Mouse (Mus musculus): ENCODE measurements around the gene Zbtb12. TPM values are rescaled to one million over a fixed set of nuclear protein-coding genes. Genes with fewer than 3 reads are reported as not detected.

Zbtb12 gene
- polyA plus RNA-seq, 1 experiment from 2014 or later, result 8.0 TPM

GRCm38 (mm10) chr17:34862416-34863081, 16.7 kb upstream of the Zbtb12 start, which contains the start of gene Cfb:
Gene Cfb, minus strand, starts transcription at chr17:34862518.
- no peak for ATAC-seq
- Histone ChIP-seq H3K9me3 (ENCODE audit: control insufficient read depth, low read length) (no peaks in the 10 kb centered on the region), H3K36me3 (ENCODE audit: control insufficient read depth, insufficient read depth) (no peaks in the 10 kb centered on the region), H3K4me2 (ENCODE audit: low read length) (no peak within 1 kb of the TSS), H3K4me3 (replicated peaks; ENCODE audit: low read length) (no peak within 1 kb of the TSS), H3K27me3 (replicated peaks; ENCODE audit: control insufficient read depth, insufficient read depth, low read length) (no peaks in the 10 kb centered on the region), H3K4me1 (replicated peaks; ENCODE audit: control insufficient read depth, insufficient read depth, low read length) (no peaks in the 10 kb centered on the region), H3K9ac (replicated peaks; ENCODE audit: low read depth, low read length) (no peak within 1 kb of the TSS), H3K27ac (ENCODE audit: low read length) (no peak within 1 kb of the TSS)
- 71% methylated on average over 8 of the region's 8 CpGs for WGBS

- Histone ChIP-seq H3K4me3 (replicated peaks; ENCODE audit: low read length) (no peak overlapping the region), H3K9ac (replicated peaks; ENCODE audit: low read depth, low read length) (no peak overlapping the region), H3K27me3 (replicated peaks; ENCODE audit: control insufficient read depth, insufficient read depth, low read length) (no peaks in the 10 kb centered on the region), H3K36me3 (ENCODE audit: control insufficient read depth, insufficient read depth) (no peaks in the 10 kb centered on the region), H3K4me1 (replicated peaks; ENCODE audit: control insufficient read depth, insufficient read depth, low read length) (no peaks in the 10 kb centered on the region), H3K4me2 (ENCODE audit: low read length) (no peak overlapping the region), H3K27ac (ENCODE audit: low read length) (no peak overlapping the region), H3K9me3 (ENCODE audit: control insufficient read depth, low read length) (no peaks in the 10 kb centered on the region)
- WGBS, result 67% methylated on average over 7 of the region's 7 CpGs
- no peak for ATAC-seq
Measured at GRCm38 (mm10) chr17:34865981-34866380, 13.3 kb upstream of the Zbtb12 start.

GRCm38 (mm10) chr17:34874321-34874720, 5.0 kb upstream of the Zbtb12 start:
- no peaks in the 10 kb centered on the region for H3K36me3 ChIP-seq (ENCODE audit: control insufficient read depth, insufficient read depth)
- no peak overlapping the region for H3K27ac ChIP-seq (ENCODE audit: low read length)
- no peak overlapping the region for H3K4me2 ChIP-seq (ENCODE audit: low read length)
- H3K4me1 ChIP-seq (replicated peaks; ENCODE audit: control insufficient read depth, insufficient read depth, low read length), result no peaks in the 10 kb centered on the region
- no peak for ATAC-seq
- no peak overlapping the region for H3K9ac ChIP-seq (replicated peaks; ENCODE audit: low read depth, low read length)
- no peak overlapping the region for H3K4me3 ChIP-seq (replicated peaks; ENCODE audit: low read length)
- no peaks in the 10 kb centered on the region for H3K9me3 ChIP-seq (ENCODE audit: control insufficient read depth, low read length)
- WGBS, result 90% methylated on average over 6 of the region's 6 CpGs
- H3K27me3 ChIP-seq (replicated peaks; ENCODE audit: control insufficient read depth, insufficient read depth, low read length), result no peaks in the 10 kb centered on the region

GRCm38 (mm10) chr17:34881166-34881565, 1.9 kb downstream of the Zbtb12 start:
- no peak for ATAC-seq

GRCm38 (mm10) chr17:34881683-34882310, 2.5 kb downstream of the Zbtb12 start, which contains the start of gene Gm20547:
Gene Gm20547, minus strand, starts transcription at chr17:34882042.
- no peak within 1 kb of the TSS for H3K4me2 ChIP-seq (ENCODE audit: low read length)
- H3K36me3 ChIP-seq (ENCODE audit: control insufficient read depth, insufficient read depth), result no peaks in the 10 kb centered on the region
- H3K27me3 ChIP-seq (replicated peaks; ENCODE audit: control insufficient read depth, insufficient read depth, low read length), result 0 out of 2 replicates have a peak, but pooled peaks cover 3% of the 10 kb centered on the region
- H3K27ac ChIP-seq (ENCODE audit: low read length), result no peak within 1 kb of the TSS
- WGBS, result 7% methylated on average over 15 of the region's 15 CpGs
- H3K9ac ChIP-seq (replicated peaks; ENCODE audit: low read depth, low read length), result no peak within 1 kb of the TSS
- no peaks in the 10 kb centered on the region for H3K4me1 ChIP-seq (replicated peaks; ENCODE audit: control insufficient read depth, insufficient read depth, low read length)
- no peak for ATAC-seq
- no peaks in the 10 kb centered on the region for H3K9me3 ChIP-seq (ENCODE audit: control insufficient read depth, low read length)
- no peak within 1 kb of the TSS for H3K4me3 ChIP-seq (replicated peaks; ENCODE audit: low read length)

More at GRCm38 (mm10) chr17:34881166-34881565, 1.9 kb downstream of the Zbtb12 start:
- Histone ChIP-seq H3K27ac (ENCODE audit: low read length) (no peak overlapping the region), H3K4me1 (replicated peaks; ENCODE audit: control insufficient read depth, insufficient read depth, low read length) (no peaks in the 10 kb centered on the region), H3K9me3 (ENCODE audit: control insufficient read depth, low read length) (no peaks in the 10 kb centered on the region), H3K27me3 (replicated peaks; ENCODE audit: control insufficient read depth, insufficient read depth, low read length) (0 out of 2 replicates have a peak, but pooled peaks cover 3% of the 10 kb centered on the region), H3K4me3 (replicated peaks; ENCODE audit: low read length) (no peak overlapping the region), H3K9ac (replicated peaks; ENCODE audit: low read depth, low read length) (no peak overlapping the region), H3K36me3 (ENCODE audit: control insufficient read depth, insufficient read depth) (no peaks in the 10 kb centered on the region), H3K4me2 (ENCODE audit: low read length) (no peak overlapping the region)

- H3K36me3 ChIP-seq (ENCODE audit: control insufficient read depth, insufficient read depth), result no peaks in the 10 kb centered on the region
- no peaks in the 10 kb centered on the region for H3K9me3 ChIP-seq (ENCODE audit: control insufficient read depth, low read length)
- H3K27ac ChIP-seq (ENCODE audit: low read length), result no peak overlapping the region
- ATAC-seq, result no peak
- H3K4me1 ChIP-seq (replicated peaks; ENCODE audit: control insufficient read depth, insufficient read depth, low read length), result no peaks in the 10 kb centered on the region
- no peak overlapping the region for H3K4me3 ChIP-seq (replicated peaks; ENCODE audit: low read length)
- 0 out of 2 replicates have a peak, but pooled peaks cover 3% of the 10 kb centered on the region for H3K27me3 ChIP-seq (replicated peaks; ENCODE audit: control insufficient read depth, insufficient read depth, low read length)
- no peak overlapping the region for H3K9ac ChIP-seq (replicated peaks; ENCODE audit: low read depth, low read length)
- WGBS, result 71% methylated on average over 3 of the region's 3 CpGs
- H3K4me2 ChIP-seq (ENCODE audit: low read length), result no peak overlapping the region
Measured at GRCm38 (mm10) chr17:34883332-34883731, 4.0 kb downstream of the Zbtb12 start.

- H3K4me3 ChIP-seq (replicated peaks; ENCODE audit: low read length), result no peak overlapping the region
- no peaks in the 10 kb centered on the region for H3K4me1 ChIP-seq (replicated peaks; ENCODE audit: control insufficient read depth, insufficient read depth, low read length)
- no peak for ATAC-seq
- H3K9me3 ChIP-seq (ENCODE audit: control insufficient read depth, low read length), result no peaks in the 10 kb centered on the region
- no peaks in the 10 kb centered on the region for H3K36me3 ChIP-seq (ENCODE audit: control insufficient read depth, insufficient read depth)
- no peak overlapping the region for H3K9ac ChIP-seq (replicated peaks; ENCODE audit: low read depth, low read length)
- H3K27ac ChIP-seq (ENCODE audit: low read length), result no peak overlapping the region
- WGBS, result 87% methylated on average over 6 of the region's 6 CpGs
- H3K27me3 ChIP-seq (replicated peaks; ENCODE audit: control insufficient read depth, insufficient read depth, low read length), result 0 out of 2 replicates have a peak, but pooled peaks cover 3% of the 10 kb centered on the region
- H3K4me2 ChIP-seq (ENCODE audit: low read length), result no peak overlapping the region
Measured at GRCm38 (mm10) chr17:34884704-34885103, 5.4 kb downstream of the Zbtb12 start.

GRCm38 (mm10) chr17:34885615-34886014, 6.3 kb downstream of the Zbtb12 start:
- H3K27ac ChIP-seq (ENCODE audit: low read length), result no peak overlapping the region
- H3K4me3 ChIP-seq (replicated peaks; ENCODE audit: low read length), result no peak overlapping the region
- H3K4me1 ChIP-seq (replicated peaks; ENCODE audit: control insufficient read depth, insufficient read depth, low read length), result no peaks in the 10 kb centered on the region
- 0 out of 2 replicates have a peak, but pooled peaks cover 3% of the 10 kb centered on the region for H3K27me3 ChIP-seq (replicated peaks; ENCODE audit: control insufficient read depth, insufficient read depth, low read length)
- 83% methylated on average over 3 of the region's 3 CpGs for whole genome bisulfite sequencing
- H3K36me3 ChIP-seq (ENCODE audit: control insufficient read depth, insufficient read depth), result no peaks in the 10 kb centered on the region
- no peak overlapping the region for H3K9ac ChIP-seq (replicated peaks; ENCODE audit: low read depth, low read length)
- H3K4me2 ChIP-seq (ENCODE audit: low read length), result no peak overlapping the region
- no peaks in the 10 kb centered on the region for H3K9me3 ChIP-seq (ENCODE audit: control insufficient read depth, low read length)
- ATAC-seq, result no peak

- no peaks in the 10 kb centered on the region for H3K9me3 ChIP-seq (ENCODE audit: control insufficient read depth, low read length)
- H3K4me2 ChIP-seq (ENCODE audit: low read length), result no peak overlapping the region
- no peak overlapping the region for H3K4me3 ChIP-seq (replicated peaks; ENCODE audit: low read length)
- no peaks in the 10 kb centered on the region for H3K4me1 ChIP-seq (replicated peaks; ENCODE audit: control insufficient read depth, insufficient read depth, low read length)
- 0 out of 2 replicates have a peak, but pooled peaks cover 3% of the 10 kb centered on the region for H3K27me3 ChIP-seq (replicated peaks; ENCODE audit: control insufficient read depth, insufficient read depth, low read length)
- no peak overlapping the region for H3K27ac ChIP-seq (ENCODE audit: low read length)
- ATAC-seq, result no peak
- H3K36me3 ChIP-seq (ENCODE audit: control insufficient read depth, insufficient read depth), result no peaks in the 10 kb centered on the region
- no peak overlapping the region for H3K9ac ChIP-seq (replicated peaks; ENCODE audit: low read depth, low read length)
- WGBS, result 85% methylated on average over 5 of the region's 5 CpGs
Measured at GRCm38 (mm10) chr17:34887942-34888341, 8.7 kb downstream of the Zbtb12 start.
